Mouse (Mus musculus) cerebellum, adult 2 months (tissue): ENCODE data around the gene Nop16.

Source experiments
- CTCF ChIP-seq: fragments of 200-500 bp; IDR thresholded peaks from 2 replicates; pipeline ENCODE4 v1.5.1; 2011; ENCODE audit warnings: low read depth, mild to moderate bottlenecking, control low read depth, low read length, moderate library complexity, borderline replicate concordance; ENCODE audit not compliant: insufficient read depth
- POLR2A ChIP-seq: fragments of 200-500 bp; IDR thresholded peaks from 2 replicates; pipeline ENCODE4 v1.6.1; 2011; ENCODE audit warnings: low read length, control low read depth, borderline replicate concordance; ENCODE audit not compliant: insufficient read depth

DNA sequence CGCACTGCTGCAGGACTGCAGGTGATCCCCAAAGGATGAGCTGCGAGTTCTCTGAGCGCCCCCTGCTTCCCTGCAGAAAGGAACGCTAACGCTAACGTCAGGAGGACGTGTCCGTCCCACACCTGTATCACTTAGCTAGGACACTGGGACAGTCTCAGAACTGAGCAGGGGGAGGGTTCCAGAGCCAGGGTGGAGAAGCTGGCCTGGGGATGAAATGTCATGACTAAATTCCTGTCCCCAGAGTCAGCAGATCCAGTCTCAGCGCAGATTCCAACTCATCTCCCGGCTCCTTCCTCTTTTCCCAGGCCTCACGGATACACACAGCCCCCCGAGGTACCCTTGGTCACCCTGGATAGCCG lies 20.7 kb upstream of the Nop16 start:
- no peak for TF ChIP-seq POLR2A
- no peak for TF ChIP-seq CTCF
